Mouse (Mus musculus): ENCODE measurements around the gene Ms4a2. TPM values are rescaled to one million over a fixed set of nuclear protein-coding genes. Genes with fewer than 3 reads are reported as not detected.

Gene Ms4a2
- polyA plus RNA-seq, 1 experiment from 2014 or later, result not detected

Other genes with a start within 250 kb of the Ms4a2 start
- gene Ms4a4a, start 248.2 kb downstream of the Ms4a2 start, polyA plus RNA-seq (2016; fragmentation: Nextera tagmentation; extraction: Ambion mirVana), result 1.1 and 2.1 TPM in 2 replicates
- gene Ms4a4c, start 218.9 kb downstream of the Ms4a2 start, polyA plus RNA-seq (2016; fragmentation: Nextera tagmentation; extraction: Ambion mirVana), result 0.44 TPM in 1 of 2 replicates, not detected in the other
- not detected in 2 replicates for gene Ms4a4b, start 180.2 kb downstream of the Ms4a2 start, polyA plus RNA-seq (2016; fragmentation: Nextera tagmentation; extraction: Ambion mirVana)
- 2.6 and 2.8 TPM in 2 replicates for gene Ms4a6c, start 154.4 kb downstream of the Ms4a2 start, polyA plus RNA-seq (2016; fragmentation: Nextera tagmentation; extraction: Ambion mirVana)
- gene Gm8369, start 137.8 kb downstream of the Ms4a2 start, polyA plus RNA-seq (2016; fragmentation: Nextera tagmentation; extraction: Ambion mirVana), result not detected in 2 replicates
- gene Ms4a6b, start 107.2 kb downstream of the Ms4a2 start, polyA plus RNA-seq (2016; fragmentation: Nextera tagmentation; extraction: Ambion mirVana), result 2.5 and 3.5 TPM in 2 replicates
- gene Ms4a4d, start 86.9 kb downstream of the Ms4a2 start, polyA plus RNA-seq (2016; fragmentation: Nextera tagmentation; extraction: Ambion mirVana), result 0.39 and 0.72 TPM in 2 replicates
- 1.4 and 2.8 TPM in 2 replicates for gene Ms4a6d, start 18.9 kb downstream of the Ms4a2 start, polyA plus RNA-seq (2016; fragmentation: Nextera tagmentation; extraction: Ambion mirVana)
- not detected in 2 replicates for gene Ms4a3, start 17.1 kb upstream of the Ms4a2 start, polyA plus RNA-seq (2016; fragmentation: Nextera tagmentation; extraction: Ambion mirVana)
- not detected in 2 replicates for gene Oosp2, start 36.8 kb upstream of the Ms4a2 start, polyA plus RNA-seq (2016; fragmentation: Nextera tagmentation; extraction: Ambion mirVana)
- not detected in 2 replicates for gene Oosp1, start 67.4 kb upstream of the Ms4a2 start, polyA plus RNA-seq (2016; fragmentation: Nextera tagmentation; extraction: Ambion mirVana)
- not detected in 2 replicates for gene Oosp3, start 73.3 kb upstream of the Ms4a2 start, polyA plus RNA-seq (2016; fragmentation: Nextera tagmentation; extraction: Ambion mirVana)
- not detected in 2 replicates for gene Gif, start 123.8 kb upstream of the Ms4a2 start, polyA plus RNA-seq (2016; fragmentation: Nextera tagmentation; extraction: Ambion mirVana)
- 49.1 and 55.1 TPM in 2 replicates for gene Mrpl16, start 146.7 kb upstream of the Ms4a2 start, polyA plus RNA-seq (2016; fragmentation: Nextera tagmentation; extraction: Ambion mirVana)
- 5.8 and 8.7 TPM in 2 replicates for gene Stx3, start 195.7 kb upstream of the Ms4a2 start, polyA plus RNA-seq (2016; fragmentation: Nextera tagmentation; extraction: Ambion mirVana)
- gene Olfr1417, start 215.5 kb upstream of the Ms4a2 start, polyA plus RNA-seq (2016; fragmentation: Nextera tagmentation; extraction: Ambion mirVana), result not detected in 2 replicates
- not detected in 2 replicates for gene Olfr1418, start 237.3 kb upstream of the Ms4a2 start, polyA plus RNA-seq (2016; fragmentation: Nextera tagmentation; extraction: Ambion mirVana)